Mouse (Mus musculus): ENCODE measurements around the gene Ribc2.

GRCm38 (mm10) chr15:85166433-85166933 lies 34.6 kb downstream of the Ribc2 start:
- no peak for TF ChIP-seq CTCF (IDR thresholded peaks at IDR 0.05; ENCODE audit: low read depth)
- TF ChIP-seq EP300 (IDR thresholded peaks at IDR 0.05; ENCODE audit: low read depth), result no peak

Measured in liver, postnatal 0 days (tissue).